Mouse (Mus musculus) G1E (cell line): ENCODE results near the gene Hoxa9.

ENCODE experiments used
- CTCF ChIP-seq: IDR thresholded peaks from 2 replicates; pipeline ENCODE4 v1.5.1; 2012; ENCODE audit warnings: low read depth, low read length, inconsistent platforms, mixed read lengths
- GATA1 ChIP-seq: IDR thresholded peaks from 2 replicates; pipeline ENCODE4 v1.6.1; 2012; ENCODE audit warnings: borderline replicate concordance, low read length, inconsistent platforms, mixed read lengths

DNA sequence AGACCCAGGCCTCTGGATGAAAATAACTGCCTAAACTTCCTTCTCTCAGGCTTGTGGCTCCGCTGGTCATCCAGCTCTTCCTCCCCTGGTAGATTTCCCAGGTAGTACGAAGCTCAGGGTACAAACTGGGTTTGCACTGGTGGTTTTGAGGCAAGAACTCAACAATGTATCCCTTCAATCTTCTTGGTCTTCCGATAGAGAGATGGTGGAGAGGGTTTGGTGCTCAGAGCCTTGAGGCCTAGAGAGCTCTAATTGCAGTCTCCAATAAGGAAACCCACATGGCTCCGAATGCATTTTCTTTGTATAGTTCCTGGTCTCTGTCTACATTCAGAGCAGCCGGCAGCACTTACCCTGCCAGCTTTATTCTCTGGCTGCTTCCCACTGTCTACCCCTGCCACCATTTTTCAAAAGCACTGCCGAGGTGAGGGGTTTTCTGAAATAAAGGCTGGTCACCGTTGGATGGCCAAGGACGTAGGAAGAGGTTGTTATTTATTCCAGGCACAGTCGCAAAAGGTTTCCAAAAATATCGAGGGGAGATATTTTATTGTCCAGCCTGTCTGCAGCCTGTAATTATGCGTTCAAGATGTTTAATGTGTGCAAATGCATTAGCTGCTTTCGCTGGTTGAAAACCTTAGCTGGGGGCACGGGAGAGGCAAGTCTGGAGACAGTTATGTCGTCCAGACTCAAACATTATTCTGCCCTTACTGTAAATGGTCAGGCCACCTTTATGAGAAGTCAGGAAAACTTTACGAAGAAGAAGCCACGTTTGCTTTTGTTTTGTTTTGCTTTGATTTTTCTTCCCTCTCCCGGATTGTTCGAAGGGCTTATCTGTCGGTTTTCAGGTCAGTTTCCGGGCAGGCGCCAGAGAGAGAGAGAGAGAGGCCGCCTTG, 42.1 kb upstream of the Hoxa9 start:
- no peak for TF ChIP-seq CTCF
- TF ChIP-seq GATA1, result no peak
